15 mouse cellular contexts compared by ENCODE assay signal in genomic region chr15:95855953-95856352, GRCm38 (mm10).
A peak's percentile ranks its signal among the peaks of the same experiment; 100 is the strongest.
DNase-seq lines count a peak whose midpoint lies in the region; ATAC-seq lines count a peak whose summit lies in the region.
"Had no signal": no experiment of that assay in that cellular context is flagged by ENCODE, and none has a peak within 500 bp of the region (broad histone marks: within the 10 kb centered on the region; RNA-seq: fewer than 3 reads in every experiment).

No protein-coding gene starts in this region.

- intact Hi-C loops in left cerebral cortex, postnatal 25 days (cut with DNase I) = no loop called here

- H3K4me3 ChIP-seq in forebrain, embryonic 10.5 days = no peak overlapping the region
- H3K4me3 ChIP-seq in forebrain, embryonic 11.5 days (ENCODE audit: low read depth, low read length) = no peak overlapping the region
- H3K4me3 ChIP-seq in midbrain, embryonic 11.5 days (ENCODE audit: low read depth, low read length) = no peak overlapping the region
- H3K4me3 ChIP-seq in midbrain, embryonic 13.5 days (replicated peaks) = no peak overlapping the region
- H3K4me3 ChIP-seq in limb, embryonic 15.5 days = no peak overlapping the region
- H3K4me3 ChIP-seq: embryonic facial prominence, embryonic 12.5 days; forebrain, embryonic 15.5 days; hindbrain, embryonic 15.5 days had no signal

- no peaks in the 10 kb centered on the region for H3K9me3 ChIP-seq in forebrain, embryonic 10.5 days
- H3K9me3 ChIP-seq in forebrain, embryonic 11.5 days (ENCODE audit: control insufficient read depth, low read length) = no peaks in the 10 kb centered on the region
- H3K9me3 ChIP-seq in midbrain, embryonic 11.5 days (ENCODE audit: control insufficient read depth, low read length) = no peaks in the 10 kb centered on the region
- no peaks in the 10 kb centered on the region for H3K9me3 ChIP-seq in midbrain, embryonic 13.5 days
- no peaks in the 10 kb centered on the region for H3K9me3 ChIP-seq in limb, embryonic 15.5 days
- H3K9me3 ChIP-seq: embryonic facial prominence, embryonic 12.5 days; forebrain, embryonic 15.5 days; G1E; hindbrain, embryonic 15.5 days had no signal

- no peak for ATAC-seq in forebrain, embryonic 11.5 days (replicated peaks; ENCODE audit: low FRiP score)
- no peak for ATAC-seq in midbrain, embryonic 11.5 days (ENCODE audit: low FRiP score)
- no peak for ATAC-seq in midbrain, embryonic 13.5 days
- ATAC-seq in limb, embryonic 15.5 days (ENCODE audit: insufficient number of reproducible peaks, low FRiP score, low TSS enrichment, low read depth) = 0 out of 2 replicates have a peak, but pooled peaks have one; percentile 52
- ATAC-seq: forebrain, embryonic 15.5 days; midbrain, embryonic 16.5 days had no signal

- no peak for DNase-seq in forebrain, embryonic 10.5 days (ENCODE audit: extremely low spot score, low spot score)
- no peak for DNase-seq in forebrain, embryonic 11.5 days (ENCODE audit: low spot score)
- DNase-seq in midbrain, embryonic 11.5 days (ENCODE audit: low spot score, missing footprints) = peak; percentile 37
- DNase-seq in adipocyte (ENCODE audit: low spot score) = no peak
- DNase-seq in left cerebral cortex, postnatal 25 days (ENCODE audit: low spot score in 2 of 2) = no peak
- DNase-seq in cerebellum, adult 9-10 months = no peak
- DNase-seq: cerebellum, adult 2 months; kidney, postnatal 10 days had no signal

- no peak overlapping the region for H3K9ac ChIP-seq in forebrain, embryonic 11.5 days (ENCODE audit: low read length)
- no peak overlapping the region for H3K9ac ChIP-seq in midbrain, embryonic 11.5 days (ENCODE audit: low read length)
- no peak overlapping the region for H3K9ac ChIP-seq in midbrain, embryonic 13.5 days (replicated peaks)
- H3K9ac ChIP-seq in limb, embryonic 15.5 days = no peak overlapping the region
- H3K9ac ChIP-seq: embryonic facial prominence, embryonic 12.5 days; forebrain, embryonic 15.5 days; hindbrain, embryonic 15.5 days had no signal

- 77% methylated on average over 7 of the region's 7 CpGs for WGBS in forebrain, embryonic 10.5 days
- 77% methylated on average over 7 of the region's 7 CpGs for WGBS in forebrain, embryonic 11.5 days
- 67% methylated on average over 7 of the region's 7 CpGs for WGBS in midbrain, embryonic 11.5 days
- WGBS in midbrain, embryonic 13.5 days = 85% methylated on average over 7 of the region's 7 CpGs
- 24% methylated on average over 7 of the region's 7 CpGs for WGBS in limb, embryonic 15.5 days

- H3K4me2 ChIP-seq in forebrain, embryonic 11.5 days (ENCODE audit: low read depth, low read length, severe bottlenecking) = no peak overlapping the region
- H3K4me2 ChIP-seq in midbrain, embryonic 11.5 days = no peak overlapping the region
- no peak overlapping the region for H3K4me2 ChIP-seq in midbrain, embryonic 13.5 days (replicated peaks)
- no peak overlapping the region for H3K4me2 ChIP-seq in limb, embryonic 15.5 days
- H3K4me2 ChIP-seq: embryonic facial prominence, embryonic 12.5 days; forebrain, embryonic 15.5 days; hindbrain, embryonic 15.5 days had no signal

- no peaks in the 10 kb centered on the region for H3K27me3 ChIP-seq in forebrain, embryonic 10.5 days (ENCODE audit: poor library complexity, severe bottlenecking)
- H3K27me3 ChIP-seq in forebrain, embryonic 11.5 days (ENCODE audit: control insufficient read depth, insufficient read depth, low read length) = no peaks in the 10 kb centered on the region
- no peaks in the 10 kb centered on the region for H3K27me3 ChIP-seq in midbrain, embryonic 11.5 days (ENCODE audit: control insufficient read depth, insufficient read depth, low read length)
- no peaks in the 10 kb centered on the region for H3K27me3 ChIP-seq in midbrain, embryonic 13.5 days
- H3K27me3 ChIP-seq in limb, embryonic 15.5 days = no peaks in the 10 kb centered on the region
- H3K27me3 ChIP-seq: embryonic facial prominence, embryonic 12.5 days; forebrain, embryonic 15.5 days; hindbrain, embryonic 15.5 days had no signal

- H3K27ac ChIP-seq in forebrain, embryonic 10.5 days = peak overlapping the region; percentile 9; the same call in 1 of the 2 replicates
- H3K27ac ChIP-seq in forebrain, embryonic 11.5 days (ENCODE audit: low read depth, low read length) = no peak overlapping the region
- no peak overlapping the region for H3K27ac ChIP-seq in midbrain, embryonic 11.5 days (ENCODE audit: low read depth, low read length)
- H3K27ac ChIP-seq in midbrain, embryonic 13.5 days = no peak overlapping the region
- H3K27ac ChIP-seq in limb, embryonic 15.5 days = no peak overlapping the region; the same call in 1 of the 2 replicates
- H3K27ac ChIP-seq: embryonic facial prominence, embryonic 12.5 days; forebrain, embryonic 15.5 days; hindbrain, embryonic 15.5 days had no signal

- peaks cover 16% of the 10 kb centered on the region for H3K4me1 ChIP-seq in forebrain, embryonic 10.5 days
- no peaks in the 10 kb centered on the region for H3K4me1 ChIP-seq in forebrain, embryonic 11.5 days (replicated peaks; ENCODE audit: control insufficient read depth, insufficient read depth, low read length)
- no peaks in the 10 kb centered on the region for H3K4me1 ChIP-seq in midbrain, embryonic 11.5 days (ENCODE audit: control insufficient read depth, insufficient read depth, low read length)
- 0 out of 2 replicates have a peak, but pooled peaks cover 3% of the 10 kb centered on the region for H3K4me1 ChIP-seq in midbrain, embryonic 13.5 days (replicated peaks)
- H3K4me1 ChIP-seq in limb, embryonic 15.5 days = peaks cover 11% of the 10 kb centered on the region
- H3K4me1 ChIP-seq: forebrain, embryonic 15.5 days; hindbrain, embryonic 15.5 days had no signal

- 0 out of 2 replicates have a peak, but pooled peaks cover 4% of the 10 kb centered on the region for H3K36me3 ChIP-seq in forebrain, embryonic 10.5 days (replicated peaks)
- H3K36me3 ChIP-seq in forebrain, embryonic 11.5 days (ENCODE audit: control insufficient read depth, insufficient read depth, low read length) = no peaks in the 10 kb centered on the region
- H3K36me3 ChIP-seq in midbrain, embryonic 11.5 days (ENCODE audit: control insufficient read depth, insufficient read depth, low read length) = no peaks in the 10 kb centered on the region
- H3K36me3 ChIP-seq in midbrain, embryonic 13.5 days = no peaks in the 10 kb centered on the region
- no peaks in the 10 kb centered on the region for H3K36me3 ChIP-seq in limb, embryonic 15.5 days
- H3K36me3 ChIP-seq: embryonic facial prominence, embryonic 12.5 days; forebrain, embryonic 15.5 days; G1E; hindbrain, embryonic 15.5 days had no signal
